ENCODE assay signal across 10 mouse cellular contexts in genomic region chr17:31011551-31012394, GRCm38 (mm10). TPM values are rescaled to one million over a fixed set of nuclear protein-coding genes. Genes with fewer than 3 reads are reported as not detected.
DNase-seq lines count a peak whose midpoint lies in the region; ATAC-seq lines count a peak whose summit lies in the region.
"Had no signal": no experiment of that assay in that cellular context is flagged by ENCODE, and none has a peak within 500 bp of the region (broad histone marks: within the 10 kb centered on the region; RNA-seq: fewer than 3 reads in every experiment).

No protein-coding gene starts in this region.

- no peak overlapping the region for H3K4me3 ChIP-seq in hindbrain, embryonic 10.5 days
- no peak overlapping the region for H3K4me3 ChIP-seq in hindbrain, embryonic 12.5 days
- H3K4me3 ChIP-seq in forebrain, embryonic 13.5 days: no peak overlapping the region
- H3K4me3 ChIP-seq: embryonic facial prominence, embryonic 12.5 days; limb, embryonic 15.5 days had no signal

- DNase-seq in hindbrain, embryonic 10.5 days (ENCODE audit: low spot score): peak; percentile 71
- DNase-seq in CD8-positive naive resting alpha-beta T cell, adult 2 months (ENCODE audit: low read depth in 2 of 2, low spot score in 2 of 2): peak; percentile 54 to 65
- DNase-seq in c-Kit-negative CD71-positive TER-119-positive erythroid progenitor cells, embryonic 14.5 days (ENCODE audit: low read depth, low spot score): peak; percentile 48
- DNase-seq in kidney, postnatal 14 days: peak; percentile 37
- peak; percentile 70 for DNase-seq in mesoderm, embryonic 11.5 days (ENCODE audit: low read depth, low spot score)
- DNase-seq in spleen, postnatal 4 days (ENCODE audit: low spot score in 2 of 2): peak; percentile 42 to 84

- H3K27ac ChIP-seq in hindbrain, embryonic 10.5 days: no peak overlapping the region
- no peak overlapping the region for H3K27ac ChIP-seq in hindbrain, embryonic 12.5 days
- no peak overlapping the region for H3K27ac ChIP-seq in forebrain, embryonic 13.5 days
- H3K27ac ChIP-seq: embryonic facial prominence, embryonic 12.5 days; limb, embryonic 15.5 days had no signal

- H3K36me3 ChIP-seq in hindbrain, embryonic 10.5 days: no peaks in the 10 kb centered on the region
- no peaks in the 10 kb centered on the region for H3K36me3 ChIP-seq in hindbrain, embryonic 12.5 days
- H3K36me3 ChIP-seq in forebrain, embryonic 13.5 days (ENCODE audit: poor library complexity, severe bottlenecking): no peaks in the 10 kb centered on the region
- H3K36me3 ChIP-seq: embryonic facial prominence, embryonic 12.5 days; limb, embryonic 15.5 days had no signal

- H3K4me1 ChIP-seq in hindbrain, embryonic 10.5 days (replicated peaks): no peaks in the 10 kb centered on the region; the same call in 1 of the 2 replicates
- no peaks in the 10 kb centered on the region for H3K4me1 ChIP-seq in hindbrain, embryonic 12.5 days
- no peaks in the 10 kb centered on the region for H3K4me1 ChIP-seq in forebrain, embryonic 13.5 days
- H3K4me1 ChIP-seq: embryonic facial prominence, embryonic 12.5 days had no signal

- H3K9me3 ChIP-seq in hindbrain, embryonic 10.5 days: 0 out of 2 replicates have a peak, but pooled peaks cover 3% of the 10 kb centered on the region
- H3K9me3 ChIP-seq in hindbrain, embryonic 12.5 days (replicated peaks): peaks cover 8% of the 10 kb centered on the region; the same call in 1 of the 2 replicates
- H3K9me3 ChIP-seq in forebrain, embryonic 13.5 days (replicated peaks): peaks cover 7% of the 10 kb centered on the region
- H3K9me3 ChIP-seq: limb, embryonic 15.5 days had no signal

- H3K27me3 ChIP-seq in hindbrain, embryonic 10.5 days (ENCODE audit: insufficient read depth, poor library complexity, severe bottlenecking): no peaks in the 10 kb centered on the region
- no peaks in the 10 kb centered on the region for H3K27me3 ChIP-seq in hindbrain, embryonic 12.5 days
- H3K27me3 ChIP-seq in forebrain, embryonic 13.5 days: no peaks in the 10 kb centered on the region
- H3K27me3 ChIP-seq: embryonic facial prominence, embryonic 12.5 days; limb, embryonic 15.5 days had no signal

- H3K9ac ChIP-seq in hindbrain, embryonic 12.5 days: no peak overlapping the region
- H3K9ac ChIP-seq in forebrain, embryonic 13.5 days: no peak overlapping the region
- H3K9ac ChIP-seq: embryonic facial prominence, embryonic 12.5 days; limb, embryonic 15.5 days had no signal

- H3K4me2 ChIP-seq in hindbrain, embryonic 12.5 days (replicated peaks): no peak overlapping the region
- H3K4me2 ChIP-seq in forebrain, embryonic 13.5 days: no peak overlapping the region
- H3K4me2 ChIP-seq: embryonic facial prominence, embryonic 12.5 days; limb, embryonic 15.5 days had no signal

- ATAC-seq in hindbrain, embryonic 12.5 days (ENCODE audit: low FRiP score): no peak
- 0 out of 2 replicates have a peak, but pooled peaks have one; percentile 36 for ATAC-seq in forebrain, embryonic 13.5 days

- 38% methylated on average over 9 of the region's 9 CpGs for WGBS in hindbrain, embryonic 10.5 days
- WGBS in hindbrain, embryonic 12.5 days: 35% methylated on average over 9 of the region's 9 CpGs
- WGBS in forebrain, embryonic 13.5 days: 37% methylated on average over 9 of the region's 9 CpGs

RNA-seq across cellular contexts. Expression of gene Abcg1, which starts 45.7 kb away (rescaled TPM):
- polyA plus RNA-seq in hindbrain, embryonic 10.5 days (2016; fragmentation: Nextera tagmentation; extraction: Ambion mirVana): 6.9 and 9.7 TPM in 2 replicates
- polyA plus RNA-seq in hindbrain, embryonic 12.5 days (2016; fragmentation: Nextera tagmentation; extraction: Ambion mirVana): 15.3 and 17.5 TPM in 2 replicates
- 18.2 and 18.7 TPM in 2 replicates for polyA plus RNA-seq in forebrain, embryonic 13.5 days (2015; fragmentation: Nextera tagmentation; extraction: Ambion mirVana)

RNA-seq across cellular contexts. Expression of gene Umodl1, which starts 57.3 kb away (rescaled TPM):
- polyA plus RNA-seq in hindbrain, embryonic 10.5 days (2016; fragmentation: Nextera tagmentation; extraction: Ambion mirVana): 0.08 and 0.20 TPM in 2 replicates
- 0.52 TPM in 1 of 2 replicates, not detected in the other for polyA plus RNA-seq in hindbrain, embryonic 12.5 days (2016; fragmentation: Nextera tagmentation; extraction: Ambion mirVana)
- polyA plus RNA-seq in forebrain, embryonic 13.5 days (2015; fragmentation: Nextera tagmentation; extraction: Ambion mirVana): not detected in 2 replicates
- polyA plus RNA-seq: limb, embryonic 15.5 days had no signal
